Mouse (Mus musculus) mouse embryonic stem cell (cell line): ENCODE measurements around the gene Retsat.

Experiments used
- in situ Hi-C, 2 experiments: fragments of 300-500 bp; cut with MboI; formaldehyde crosslinking; loops; 1 replicate in 1 of 2; 3 replicates in 1 of 2; pipeline ENCODE4 v1.14.3; 2019 to 2020; ENCODE audit warnings: low sequenced_read_pairs in 2 of 2, low pct_unique_long_range_greater_than_20kb in 1 of 2, mixed read lengths in 1 of 2; ENCODE audit not compliant: unreplicated experiment in 1 of 2

The Retsat gene

GRCm38 (mm10) chr6:72645364-72645763 is 47.1 kb downstream of the Retsat start:
- in situ Hi-C loops: no loop called here

GRCm38 (mm10) chr6:72647383-72647820 is 49.1 kb downstream of the Retsat start:
- in situ Hi-C loops: no loop called here

DNA sequence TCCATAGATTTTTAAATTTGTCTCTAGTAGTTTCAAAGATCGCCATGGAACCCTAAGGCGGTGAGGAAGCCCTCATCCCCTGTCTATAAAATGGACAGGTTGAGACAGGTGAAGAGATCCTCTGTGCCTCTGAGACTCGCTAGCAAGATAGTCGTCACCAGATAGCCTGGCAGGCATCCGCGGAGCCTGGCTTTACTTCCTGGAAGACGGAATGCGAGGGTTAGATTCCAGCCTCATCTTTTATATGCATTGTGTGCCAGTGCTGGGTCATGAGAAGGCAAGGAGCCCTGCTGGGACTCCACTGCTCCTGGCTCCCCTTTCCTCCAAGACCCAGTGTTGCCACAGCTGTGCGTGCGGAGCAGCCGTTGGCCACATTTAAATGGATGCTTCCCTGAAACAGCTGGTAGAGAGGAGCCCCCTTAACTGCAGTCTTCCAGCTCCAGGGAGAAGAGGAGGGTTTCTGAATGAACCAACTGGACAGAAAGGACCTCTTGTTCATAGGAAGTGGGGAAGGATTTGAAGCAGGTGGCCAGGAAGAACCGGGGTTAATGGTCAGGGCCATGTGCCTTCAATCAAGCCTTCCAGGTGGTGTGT is 49.8 kb downstream of the Retsat start:
- in situ Hi-C loops: no loop called here

GRCm38 (mm10) chr6:72650338-72650851 is 52.1 kb downstream of the Retsat start:
- in situ Hi-C loops: loop anchor here in 1 of 2 experiments (25.0 kb wide), 1 partner anchor 137 kb away; the partner anchor contains the start of gene Tcf7l1

DNA sequence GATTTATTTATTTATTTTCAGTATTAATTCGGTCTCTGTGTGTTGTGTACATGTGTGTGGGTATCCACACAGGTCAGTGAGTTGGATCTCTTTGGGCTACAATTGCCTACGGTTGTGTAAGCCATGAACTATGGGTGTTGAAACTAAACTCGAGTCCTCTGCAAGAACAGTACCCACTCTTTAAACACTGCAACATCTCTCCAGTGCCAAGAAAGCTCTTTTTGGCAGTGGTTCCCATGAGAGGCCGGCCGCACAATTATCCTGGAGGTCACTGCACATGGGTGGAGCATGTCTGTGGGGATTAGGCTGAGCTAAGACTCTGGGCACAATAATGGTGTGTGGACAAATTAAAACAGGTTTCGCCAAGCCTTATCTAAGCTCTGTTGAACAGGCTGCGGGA is 55.1 kb downstream of the Retsat start:
- in situ Hi-C loops: loop anchor here in 1 of 2 experiments (25.0 kb wide), 1 partner anchor 134 kb away; the partner anchor contains the start of gene Tcf7l1

DNA sequence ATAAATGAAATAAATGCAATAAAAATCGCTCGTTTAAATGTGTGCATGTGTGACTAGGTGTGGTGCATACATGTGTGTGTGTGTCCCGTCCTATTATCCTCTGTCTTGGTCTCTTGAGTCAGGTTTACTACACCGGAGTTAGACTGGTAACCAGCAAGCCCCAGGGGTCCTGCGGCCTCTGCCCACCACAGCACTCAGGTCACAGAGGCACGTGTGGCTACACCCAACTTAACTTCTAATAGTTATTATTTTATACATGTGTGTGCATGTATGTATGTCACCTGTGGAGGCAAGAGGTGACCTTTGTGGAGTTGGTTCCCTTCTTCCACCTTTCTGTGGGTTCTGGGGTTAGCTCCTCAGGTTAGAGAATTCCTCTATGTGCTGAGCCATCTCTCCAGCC is 56.1 kb downstream of the Retsat start:
- in situ Hi-C loops: loop anchor here in 1 of 2 experiments (25.0 kb wide), 1 partner anchor 133 kb away; the partner anchor contains the start of gene Tcf7l1

GRCm38 (mm10) chr6:72655309-72656052 is 57.2 kb downstream of the Retsat start:
- in situ Hi-C loops: loop anchor here in 1 of 2 experiments (25.0 kb wide), 1 partner anchor 132 kb away; the partner anchor contains the start of gene Tcf7l1

DNA sequence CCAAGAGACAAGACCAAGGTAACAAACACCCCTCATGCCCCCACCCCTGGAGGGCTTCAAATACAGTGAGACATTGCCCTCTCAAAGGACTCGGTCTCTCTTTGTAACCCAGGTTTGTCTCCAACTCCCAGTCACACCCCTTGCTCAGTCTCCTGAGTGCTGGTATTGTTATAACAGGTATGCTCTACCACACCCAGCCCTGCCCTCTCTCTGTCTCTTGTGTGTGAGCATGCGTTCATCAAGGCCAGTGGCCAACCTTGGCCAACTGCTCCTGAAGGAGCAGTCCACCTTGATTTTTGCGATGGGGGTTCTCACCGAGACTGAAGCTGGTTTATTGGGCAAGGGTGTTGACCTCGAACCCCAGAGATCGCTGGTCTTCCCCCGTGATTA is 57.8 kb downstream of the Retsat start:
- in situ Hi-C loops: loop anchor here in 1 of 2 experiments (25.0 kb wide), 1 partner anchor 131 kb away; the partner anchor contains the start of gene Tcf7l1

DNA sequence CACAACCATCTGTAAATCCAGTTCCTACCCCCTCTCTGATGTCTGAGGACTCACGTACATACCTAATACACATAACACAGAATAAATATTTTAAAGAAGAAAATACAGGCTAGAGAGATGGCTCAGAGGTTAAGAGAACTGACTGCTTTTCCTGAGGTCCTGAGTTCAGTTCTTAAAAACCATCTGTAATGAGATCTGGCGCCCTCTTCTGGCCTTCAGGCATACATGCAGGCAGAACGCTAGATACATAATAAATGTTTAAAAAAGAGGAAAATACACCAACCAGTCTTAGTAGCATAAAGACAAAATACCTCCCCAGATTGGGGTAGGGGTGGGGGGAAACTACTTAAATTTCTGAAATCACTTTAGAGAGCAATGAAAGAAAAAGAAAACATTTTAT is 59.7 kb downstream of the Retsat start:
- in situ Hi-C loops: loop anchor here in 1 of 2 experiments (25.0 kb wide), 1 partner anchor 129 kb away; the partner anchor contains the start of gene Tcf7l1
